Mouse (Mus musculus) kidney, postnatal 10 days (tissue): ENCODE measurements around the gene Zcchc13.

ENCODE experiments used
- DNase-seq: peaks from one replicate; pipeline ENCODE4 v3.0.0; 2021; ENCODE audit warnings: mixed read lengths

The Zcchc13 gene

GRCm38 (mm10) chrX:103630303-103630702 lies at the start of gene Zcchc13:
Zcchc13 (plus strand) TSS chrX:103630586.
- no peak for DNase-seq

- no peak for DNase-seq
These were observed 46.1 kb upstream of the Zcchc13 start for GRCm38 (mm10) chrX:103584262-103584661.

GRCm38 (mm10) chrX:103592056-103592455 lies 38.3 kb upstream of the Zcchc13 start:
- DNase-seq = peak; percentile 5

DNA sequence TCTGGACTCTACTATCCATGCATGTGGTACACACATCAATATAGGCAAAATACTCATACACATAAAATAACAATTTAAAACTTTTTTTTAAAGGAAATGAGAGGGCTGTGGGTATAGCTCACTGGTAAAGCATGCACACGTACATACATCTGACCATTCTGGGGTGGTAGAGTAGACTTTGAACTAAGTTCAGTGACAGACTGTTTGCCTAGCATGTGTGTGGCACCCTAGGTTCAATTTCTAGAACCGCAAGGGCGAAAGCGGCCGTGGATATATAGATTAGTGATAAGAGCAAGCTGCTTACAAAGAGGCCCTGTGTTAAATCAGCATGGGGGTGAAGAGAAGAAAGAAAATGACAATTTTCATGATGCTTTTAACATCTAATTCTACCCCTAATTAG lies 27.8 kb upstream of the Zcchc13 start:
- DNase-seq = no peak

- no peak for DNase-seq
These were observed 26.2 kb upstream of the Zcchc13 start for GRCm38 (mm10) chrX:103604211-103604610.

GRCm38 (mm10) chrX:103605473-103605872 lies 24.9 kb upstream of the Zcchc13 start:
- no peak for DNase-seq

DNA sequence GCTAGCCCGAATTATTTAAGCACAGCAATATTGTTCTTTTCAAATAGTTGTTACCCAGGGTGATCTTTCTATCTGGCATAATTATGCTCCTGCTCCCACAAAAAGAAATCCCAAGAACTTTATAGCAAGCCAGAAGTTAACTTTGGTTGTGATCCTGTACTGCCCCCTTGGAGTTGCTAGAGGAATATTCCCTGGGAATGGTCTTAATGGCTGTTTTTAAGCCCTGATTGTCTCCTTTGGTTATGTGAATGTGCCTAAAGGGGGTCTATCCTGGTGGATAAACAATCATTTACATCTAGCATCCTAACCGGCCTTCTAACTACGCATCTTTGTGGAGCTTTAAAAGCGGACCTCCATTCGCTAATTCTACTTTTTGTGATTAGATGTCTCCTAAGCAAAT lies 20.0 kb upstream of the Zcchc13 start:
- no peak for DNase-seq

DNA sequence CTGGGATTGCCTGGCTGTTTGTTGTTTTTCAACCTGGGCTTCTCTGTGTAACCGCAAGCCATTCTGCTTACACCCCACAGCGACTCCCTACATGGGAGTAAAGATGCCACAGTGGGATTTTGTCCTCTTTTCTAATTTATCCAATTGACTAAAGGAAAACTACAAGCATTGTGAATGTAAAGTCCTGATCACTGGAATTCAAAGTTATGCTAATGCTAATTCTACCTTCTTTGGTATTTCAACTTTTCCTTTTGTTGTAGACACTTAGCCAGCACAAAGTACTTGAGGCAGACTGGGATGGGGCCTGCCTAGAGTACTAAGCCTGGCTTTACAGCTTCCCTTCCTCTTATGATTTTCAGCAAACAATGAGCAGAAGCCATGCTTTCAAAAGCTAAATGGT lies 18.9 kb upstream of the Zcchc13 start:
- no peak for DNase-seq

DNA sequence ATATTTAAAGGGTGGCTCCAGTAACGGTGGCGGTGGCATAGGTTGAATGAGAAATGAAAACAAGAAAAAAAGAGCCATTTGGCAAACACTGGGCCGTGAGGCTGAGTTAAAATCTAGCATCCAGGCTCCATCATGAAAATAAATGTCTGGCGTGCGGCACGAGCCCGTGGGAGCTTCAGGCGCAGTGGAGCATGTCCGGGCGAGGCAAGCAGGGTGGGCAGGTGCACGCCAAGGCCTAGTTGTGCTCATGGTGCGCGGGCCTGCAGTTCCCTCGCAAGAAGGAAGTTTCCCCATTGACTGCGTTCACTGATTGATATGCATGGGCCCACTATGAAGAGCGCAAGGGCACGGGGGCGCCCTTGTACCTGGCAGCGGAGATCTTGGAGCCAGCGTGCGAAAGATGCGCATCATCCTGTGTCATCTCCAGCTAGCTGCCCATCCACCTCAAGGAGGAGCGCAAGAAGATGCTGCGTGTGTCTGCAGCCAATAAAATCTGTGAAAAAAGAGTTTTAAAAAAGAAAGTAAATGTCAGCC lies 15.6 kb upstream of the Zcchc13 start:
- DNase-seq = peak; percentile 6

GRCm38 (mm10) chrX:103615453-103615852 lies 14.9 kb upstream of the Zcchc13 start:
- DNase-seq = no peak

DNA sequence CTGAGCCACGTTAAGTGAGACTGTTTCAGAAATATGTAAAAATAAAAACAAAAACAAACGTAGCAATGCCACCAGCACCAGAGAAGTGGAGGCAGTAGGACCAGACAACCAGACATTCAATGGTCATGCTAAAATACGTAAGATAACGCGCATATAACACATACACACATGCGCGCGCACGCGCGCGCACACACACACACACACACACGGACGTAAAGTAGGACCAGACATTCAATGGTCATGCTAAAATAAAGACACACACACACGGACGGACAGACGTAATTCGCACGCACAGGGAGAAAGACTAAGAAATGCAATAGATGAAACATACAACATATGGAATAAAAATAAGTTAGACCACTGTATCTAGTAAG lies 14.2 kb upstream of the Zcchc13 start:
- DNase-seq = peak; percentile 53

- DNase-seq = peak; percentile 84
These were observed 13.6 kb upstream of the Zcchc13 start for GRCm38 (mm10) chrX:103616536-103617404.

DNA sequence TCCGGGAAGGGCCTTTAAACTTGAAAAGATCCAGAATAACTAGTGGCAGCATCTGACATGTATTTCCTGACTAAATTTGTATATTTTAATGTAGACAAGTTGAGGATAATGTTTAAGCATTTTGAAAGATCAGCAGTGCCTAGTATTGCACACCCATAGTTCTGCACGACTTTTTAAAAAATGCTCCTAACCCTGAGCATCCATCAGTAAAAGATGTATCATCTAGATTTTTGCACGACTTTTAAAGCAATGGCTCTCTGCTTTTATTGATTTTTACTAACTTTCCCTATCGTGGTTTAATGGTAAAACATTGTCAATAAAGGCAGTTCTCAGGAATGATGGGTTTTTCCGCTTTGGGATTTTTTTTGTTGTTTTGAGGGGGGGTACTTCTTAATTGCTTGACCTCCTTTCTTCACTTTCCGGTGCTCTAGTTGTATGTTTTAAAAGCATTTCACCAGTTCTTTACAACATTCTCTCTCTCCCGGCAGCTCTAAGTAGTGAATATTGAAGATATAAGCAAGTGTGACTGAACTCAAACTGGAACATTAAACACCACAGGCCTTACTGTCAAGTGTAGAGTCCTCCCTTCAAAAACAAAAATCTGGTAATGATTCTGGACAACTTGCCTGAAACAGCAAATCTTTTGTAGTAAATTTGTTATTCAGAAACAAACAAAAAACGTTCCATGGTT lies 12.8 kb upstream of the Zcchc13 start:
- no peak for DNase-seq

DNA sequence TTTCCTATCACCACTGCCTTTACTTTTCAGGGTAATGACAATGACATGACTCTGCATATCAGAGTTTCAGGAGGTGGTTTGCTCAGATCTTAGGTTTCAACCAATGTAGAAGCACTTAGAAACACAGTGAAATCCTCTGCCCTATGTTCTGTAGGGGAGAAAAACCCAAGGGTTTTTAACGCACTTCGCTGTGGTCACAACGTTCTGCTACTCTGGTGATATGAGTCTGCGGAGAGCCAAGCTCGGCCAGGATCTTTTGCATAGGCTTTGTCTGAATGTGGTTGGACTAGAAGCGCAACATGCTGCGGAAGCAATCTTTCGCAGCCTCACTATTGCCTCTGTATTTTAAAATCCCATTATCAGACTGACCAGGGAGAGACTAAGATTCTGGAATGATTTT lies 8.6 kb upstream of the Zcchc13 start:
- peak; percentile 30 for DNase-seq

DNA sequence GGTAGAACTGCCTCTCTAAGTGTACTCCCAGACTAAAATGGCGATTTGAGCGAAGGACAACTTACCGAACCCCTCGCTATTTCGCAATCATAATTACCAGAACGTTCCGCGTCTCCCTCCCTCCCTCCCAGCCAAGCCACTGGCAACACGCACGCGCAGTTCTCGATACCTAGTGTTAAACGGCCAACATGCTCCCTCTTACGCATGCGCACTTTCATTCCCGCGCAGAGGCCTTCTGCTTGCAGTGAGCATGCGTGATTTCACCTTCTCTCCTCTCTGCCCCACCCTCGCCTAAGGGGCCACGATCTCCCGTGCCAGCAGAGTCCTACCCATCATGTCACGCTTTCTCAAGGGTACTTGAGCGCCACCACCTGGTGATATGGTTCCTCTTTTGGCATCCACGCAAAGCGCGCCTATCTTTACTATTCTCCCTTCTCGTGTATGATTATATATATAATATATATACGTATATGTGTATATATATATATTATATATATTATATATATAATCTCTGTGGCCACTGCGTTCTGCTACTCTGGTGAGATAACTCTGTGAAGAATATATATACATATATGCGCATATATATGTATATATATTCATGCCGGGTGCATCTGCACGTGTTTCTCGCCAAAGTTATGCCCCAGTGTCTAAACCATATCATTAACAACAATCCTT lies 8.0 kb upstream of the Zcchc13 start:
- peak; percentile 94 for DNase-seq

GRCm38 (mm10) chrX:103622935-103623280 lies 7.5 kb upstream of the Zcchc13 start:
- DNase-seq = peak; percentile 44

DNA sequence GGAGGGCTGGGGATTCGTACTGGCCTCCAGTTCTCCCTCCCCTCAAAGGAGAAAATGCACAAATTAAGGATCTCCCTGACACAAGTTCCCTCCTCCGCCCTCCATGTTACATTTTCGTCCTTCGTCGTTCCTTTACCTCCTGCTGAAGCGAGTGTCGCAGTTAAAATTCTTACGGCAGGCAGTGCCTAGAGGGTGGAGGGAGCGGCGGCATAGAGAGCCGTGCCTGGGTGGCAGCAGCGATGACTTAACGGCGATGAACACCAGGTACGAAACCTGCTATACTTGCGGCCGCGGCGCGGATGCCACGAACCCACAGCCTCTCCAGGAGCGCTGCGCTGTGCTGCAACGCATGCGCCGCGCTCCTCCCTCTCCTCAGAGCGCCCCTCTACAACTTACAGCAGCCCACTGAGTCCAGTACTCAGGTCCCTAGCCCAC lies 7.0 kb upstream of the Zcchc13 start:
- peak; percentile 42 for DNase-seq

GRCm38 (mm10) chrX:103624426-103625168 lies 5.8 kb upstream of the Zcchc13 start:
- no peak for DNase-seq

- peak; percentile 31 for DNase-seq
These were observed 1.5 kb upstream of the Zcchc13 start for GRCm38 (mm10) chrX:103628890-103629289.

DNA sequence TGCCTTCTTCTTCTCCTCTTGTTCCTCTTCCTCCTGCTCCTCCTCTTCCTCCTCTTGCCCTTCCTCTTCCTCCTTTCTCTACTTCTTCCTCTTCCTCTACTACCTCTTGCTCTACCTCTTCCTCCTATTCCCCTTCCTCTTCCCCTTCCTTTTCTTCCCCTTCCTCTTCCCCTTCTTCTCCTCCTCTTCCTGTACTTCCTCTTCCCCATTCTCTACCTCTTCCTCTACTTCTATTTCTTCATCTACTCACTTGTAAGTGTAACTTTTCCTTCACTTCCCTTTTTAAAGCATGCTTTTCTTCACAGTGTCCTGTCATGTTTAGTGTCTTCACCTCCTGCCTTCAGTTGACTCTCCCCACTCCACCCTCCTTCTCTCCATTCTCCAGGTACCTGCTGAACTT lies 3.5 kb downstream of the Zcchc13 start:
- no peak for DNase-seq

DNA sequence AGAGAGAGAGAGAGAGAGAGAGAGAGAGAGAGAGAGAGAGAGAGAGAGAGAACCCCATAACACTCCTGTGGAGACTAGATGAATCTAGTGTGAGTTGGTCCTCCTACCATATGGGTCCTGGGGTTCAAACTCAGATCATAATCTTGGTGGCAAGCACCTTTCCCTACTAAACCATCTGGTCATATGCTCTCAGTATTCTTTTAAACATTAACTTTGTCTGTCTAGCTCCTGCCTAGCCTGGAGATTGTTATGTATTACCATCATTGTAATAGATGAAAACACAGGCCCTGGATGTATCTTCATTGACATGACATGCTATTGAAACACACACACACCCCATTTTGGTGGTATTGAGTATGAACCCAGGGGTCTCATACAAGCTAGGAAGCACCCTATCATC lies 5.6 kb downstream of the Zcchc13 start:
- no peak for DNase-seq

GRCm38 (mm10) chrX:103638566-103638965 lies 8.2 kb downstream of the Zcchc13 start:
- no peak for DNase-seq

DNA sequence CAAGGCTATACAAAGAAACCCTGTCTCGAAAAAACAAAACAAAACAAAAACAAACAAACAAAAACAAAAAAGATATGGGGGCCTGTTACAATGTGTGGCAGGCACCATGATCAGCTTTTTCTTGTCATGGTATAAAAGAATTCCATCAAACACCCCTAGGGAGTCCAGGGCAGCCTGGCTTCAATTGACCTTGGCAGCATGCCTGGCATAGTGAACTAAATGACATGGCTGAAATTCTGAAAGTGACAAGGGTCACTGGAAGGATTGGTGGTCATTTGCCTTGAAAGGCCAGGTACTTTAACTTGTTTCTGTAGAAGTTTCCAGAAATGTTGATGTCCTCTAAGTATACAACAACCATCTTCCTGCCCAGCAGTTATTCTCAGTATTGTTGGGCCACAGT lies 13.9 kb downstream of the Zcchc13 start:
- DNase-seq = peak; percentile 33
